Mouse (Mus musculus): ENCODE measurements at regions not wholly inside any gene's neighbourhood (a gene's known extent, or its start where the extent isn't known, plus 50 kb on each side); places are given as distances from the start of the nearest gene placed in this dataset.

- Histone ChIP-seq H3K4me3 (no peak overlapping the region), H3K4me2 (no peak overlapping the region), H3K4me1 (replicated peaks) (no peaks in the 10 kb centered on the region), H3K9me3 (replicated peaks) (no peaks in the 10 kb centered on the region), H3K9ac (no peak overlapping the region), H3K27ac (ENCODE audit: poor library complexity, severe bottlenecking) (no peak overlapping the region), H3K27me3 (replicated peaks) (no peaks in the 10 kb centered on the region), H3K36me3 (no peaks in the 10 kb centered on the region)
- no peak for ATAC-seq (ENCODE audit: insufficient number of reproducible peaks, low FRiP score)
Measured at GRCm38 (mm10) chr16:26235239-26235638, 129.7 kb upstream of the P3h2 start.

- no peak for ATAC-seq (ENCODE audit: insufficient number of reproducible peaks, low FRiP score)
- H3K4me1 ChIP-seq (replicated peaks) = no peaks in the 10 kb centered on the region
- no peaks in the 10 kb centered on the region for H3K9me3 ChIP-seq (replicated peaks)
- no peak overlapping the region for H3K4me3 ChIP-seq
- no peak overlapping the region for H3K4me2 ChIP-seq
- no peak overlapping the region for H3K9ac ChIP-seq
- WGBS = 9% methylated on average over 3 of the region's 3 CpGs
- no peaks in the 10 kb centered on the region for H3K27me3 ChIP-seq (replicated peaks)
- H3K36me3 ChIP-seq = no peaks in the 10 kb centered on the region
- no peak overlapping the region for H3K27ac ChIP-seq (ENCODE audit: poor library complexity, severe bottlenecking)
Measured at GRCm38 (mm10) chr16:26234113-26234512, 128.5 kb upstream of the P3h2 start.

DNA sequence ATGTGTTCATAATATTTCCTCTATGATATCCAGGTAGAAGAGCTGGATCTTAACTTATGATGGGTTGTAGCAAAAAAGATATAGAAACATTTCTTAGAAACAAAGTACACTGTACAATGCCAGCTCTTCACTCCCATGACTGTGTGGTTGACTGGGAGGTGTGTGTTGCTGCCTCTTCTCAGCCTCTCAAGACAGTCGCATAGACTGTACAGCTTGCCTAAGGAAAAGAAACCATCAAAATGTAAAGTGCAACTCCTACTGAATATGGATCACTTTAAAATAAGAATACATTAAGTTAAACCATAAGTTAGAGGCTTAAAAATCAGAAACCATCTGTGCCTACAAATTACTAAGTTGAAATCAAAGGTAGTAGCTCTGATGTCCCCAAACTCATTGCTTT is 125.5 kb upstream of the P3h2 start:
- no peak for ATAC-seq (ENCODE audit: insufficient number of reproducible peaks, low FRiP score)
- Histone ChIP-seq H3K4me3 (no peak overlapping the region), H3K27me3 (replicated peaks) (no peaks in the 10 kb centered on the region), H3K27ac (ENCODE audit: poor library complexity, severe bottlenecking) (no peak overlapping the region), H3K9me3 (replicated peaks) (no peaks in the 10 kb centered on the region), H3K4me1 (replicated peaks) (no peaks in the 10 kb centered on the region), H3K36me3 (no peaks in the 10 kb centered on the region), H3K9ac (no peak overlapping the region), H3K4me2 (no peak overlapping the region)
- 71% methylated on average over 1 of the region's 1 CpGs for WGBS

DNA sequence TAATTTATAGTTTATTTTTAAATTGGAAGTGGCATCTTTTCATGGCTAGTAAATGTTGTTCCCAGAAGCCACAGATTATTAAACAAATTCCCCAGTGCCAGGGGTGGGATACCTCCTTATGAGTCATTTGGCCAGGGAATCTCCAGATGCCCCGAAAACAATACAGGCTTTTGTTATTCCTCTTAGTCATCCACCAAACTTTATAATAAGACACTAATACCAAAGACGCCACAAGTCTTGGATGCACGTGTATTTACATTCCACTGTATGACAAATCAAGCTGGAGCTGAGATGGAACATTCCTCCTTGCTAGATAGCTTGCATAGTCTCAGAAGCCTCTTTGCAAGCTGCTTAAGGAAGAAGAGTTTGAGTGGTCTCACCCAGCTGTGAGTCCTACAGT is 105.8 kb upstream of the P3h2 start:
- H3K4me2 ChIP-seq = no peak overlapping the region
- H3K9ac ChIP-seq = no peak overlapping the region
- H3K9me3 ChIP-seq (replicated peaks) = no peaks in the 10 kb centered on the region
- 0 out of 2 replicates have a peak, but pooled peaks cover 3% of the 10 kb centered on the region for H3K4me1 ChIP-seq (replicated peaks)
- no peak for ATAC-seq (ENCODE audit: insufficient number of reproducible peaks, low FRiP score)
- no peaks in the 10 kb centered on the region for H3K27me3 ChIP-seq (replicated peaks)
- no peak overlapping the region for H3K4me3 ChIP-seq
- no peak overlapping the region for H3K27ac ChIP-seq (ENCODE audit: poor library complexity, severe bottlenecking)
- 61% methylated on average over 3 of the region's 3 CpGs for WGBS
- H3K36me3 ChIP-seq = no peaks in the 10 kb centered on the region

DNA sequence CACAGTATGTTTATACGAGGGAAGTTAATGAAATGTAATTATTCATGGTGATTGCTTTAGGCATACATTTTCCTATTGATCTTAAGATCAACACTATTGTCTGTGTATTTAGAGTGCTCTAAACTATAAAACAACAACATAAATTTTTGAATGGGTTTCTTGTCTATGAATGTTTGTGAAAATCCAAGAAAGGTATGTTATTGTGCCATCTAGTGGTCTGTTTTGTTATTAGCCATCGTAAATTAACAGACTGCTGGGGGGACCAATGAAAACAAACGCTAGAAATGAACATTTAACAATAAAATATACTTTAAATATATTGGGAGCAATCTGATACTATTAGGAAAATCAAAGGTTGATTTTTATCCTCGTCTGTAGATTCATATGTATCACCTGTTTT is 93.5 kb upstream of the P3h2 start:
- 21% methylated on average over 4 of the region's 4 CpGs for WGBS
- Histone ChIP-seq H3K4me1 (replicated peaks) (peaks cover 4% of the 10 kb centered on the region), H3K27me3 (replicated peaks) (no peaks in the 10 kb centered on the region), H3K9me3 (replicated peaks) (no peaks in the 10 kb centered on the region), H3K4me3 (no peak overlapping the region), H3K9ac (no peak overlapping the region), H3K27ac (ENCODE audit: poor library complexity, severe bottlenecking) (no peak overlapping the region), H3K4me2 (no peak overlapping the region), H3K36me3 (no peaks in the 10 kb centered on the region)
- no peak for ATAC-seq (ENCODE audit: insufficient number of reproducible peaks, low FRiP score)

DNA sequence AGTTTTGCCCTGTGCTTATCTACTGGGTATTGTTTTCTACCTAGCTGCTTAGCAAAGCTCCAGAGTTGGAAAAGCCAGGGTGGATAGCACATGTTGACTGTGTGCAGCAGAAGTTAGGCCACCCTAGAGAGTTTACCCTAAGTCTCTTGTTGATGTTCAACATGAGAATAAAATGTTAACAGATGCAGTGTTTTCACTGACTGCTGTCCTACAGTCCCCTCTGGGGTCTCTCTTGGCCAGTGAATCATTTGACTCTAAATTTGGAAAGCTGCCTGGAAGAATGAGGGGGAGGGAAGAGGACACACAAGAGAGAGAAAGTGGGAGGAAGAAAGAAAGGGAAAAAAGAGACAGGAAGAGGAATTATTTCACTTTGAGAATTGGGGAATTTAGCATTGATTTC is 90.8 kb upstream of the P3h2 start:
- Histone ChIP-seq H3K27me3 (replicated peaks) (no peaks in the 10 kb centered on the region), H3K36me3 (no peaks in the 10 kb centered on the region), H3K27ac (ENCODE audit: poor library complexity, severe bottlenecking) (peak overlapping the region; percentile 27; the same call in 1 of the 2 replicates), H3K4me2 (no peak overlapping the region), H3K4me1 (replicated peaks) (peaks cover 4% of the 10 kb centered on the region), H3K9me3 (replicated peaks) (no peaks in the 10 kb centered on the region; the same call in 1 of the 2 replicates), H3K9ac (no peak overlapping the region), H3K4me3 (no peak overlapping the region)
- ATAC-seq (ENCODE audit: insufficient number of reproducible peaks, low FRiP score) = no peak

- Histone ChIP-seq H3K9me3 (replicated peaks) (no peaks in the 10 kb centered on the region), H3K27me3 (replicated peaks) (no peaks in the 10 kb centered on the region), H3K4me2 (peak overlapping the region; percentile 18; the same call in 1 of the 2 replicates), H3K9ac (no peak overlapping the region), H3K4me1 (replicated peaks) (peaks cover 26% of the 10 kb centered on the region), H3K4me3 (no peak overlapping the region), H3K36me3 (no peaks in the 10 kb centered on the region), H3K27ac (ENCODE audit: poor library complexity, severe bottlenecking) (peak overlapping the region; percentile 93)
- WGBS = 24% methylated on average over 8 of the region's 8 CpGs
- ATAC-seq (ENCODE audit: insufficient number of reproducible peaks, low FRiP score) = peak; percentile 86
Measured at GRCm38 (mm10) chr16:26185288-26186281, 80.0 kb upstream of the P3h2 start.

GRCm38 (mm10) chr16:26184647-26185262 is 79.2 kb upstream of the P3h2 start:
- H3K9ac ChIP-seq = no peak overlapping the region

DNA sequence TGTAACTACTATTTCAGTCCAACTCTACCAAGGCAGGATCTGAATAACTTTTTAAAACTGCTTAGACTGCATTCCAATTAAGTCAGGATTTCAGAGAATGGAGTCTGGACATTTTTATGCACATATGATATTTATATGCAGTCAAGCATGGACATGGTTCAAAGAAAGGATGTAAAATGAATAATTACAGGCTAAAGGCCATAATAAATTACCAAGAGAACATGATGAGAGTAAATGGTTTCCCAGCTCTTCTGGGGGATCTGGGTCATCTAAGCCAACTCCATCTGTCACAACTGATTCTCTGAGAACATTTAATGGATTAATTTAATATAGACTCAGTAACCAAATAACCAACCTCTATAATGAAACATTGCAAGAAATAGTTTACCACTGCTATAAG is 77.9 kb upstream of the P3h2 start:
- Histone ChIP-seq H3K9me3 (replicated peaks) (no peaks in the 10 kb centered on the region), H3K4me3 (no peak overlapping the region), H3K4me2 (no peak overlapping the region), H3K36me3 (no peaks in the 10 kb centered on the region), H3K9ac (no peak overlapping the region), H3K27me3 (replicated peaks) (no peaks in the 10 kb centered on the region), H3K4me1 (replicated peaks) (peaks cover 26% of the 10 kb centered on the region), H3K27ac (ENCODE audit: poor library complexity, severe bottlenecking) (no peak overlapping the region)
- ATAC-seq (ENCODE audit: insufficient number of reproducible peaks, low FRiP score) = no peak

More at GRCm38 (mm10) chr16:26184647-26185262, 79.2 kb upstream of the P3h2 start:
- no peak overlapping the region for H3K4me2 ChIP-seq
- peak; percentile 81 for ATAC-seq (ENCODE audit: insufficient number of reproducible peaks, low FRiP score)
- no peaks in the 10 kb centered on the region for H3K36me3 ChIP-seq
- H3K27me3 ChIP-seq (replicated peaks) = no peaks in the 10 kb centered on the region
- no peak overlapping the region for H3K4me3 ChIP-seq
- WGBS = 28% methylated on average over 6 of the region's 6 CpGs
- no peaks in the 10 kb centered on the region for H3K9me3 ChIP-seq (replicated peaks)
- peak overlapping the region; percentile 82 for H3K27ac ChIP-seq (ENCODE audit: poor library complexity, severe bottlenecking)
- peaks cover 26% of the 10 kb centered on the region for H3K4me1 ChIP-seq (replicated peaks)

DNA sequence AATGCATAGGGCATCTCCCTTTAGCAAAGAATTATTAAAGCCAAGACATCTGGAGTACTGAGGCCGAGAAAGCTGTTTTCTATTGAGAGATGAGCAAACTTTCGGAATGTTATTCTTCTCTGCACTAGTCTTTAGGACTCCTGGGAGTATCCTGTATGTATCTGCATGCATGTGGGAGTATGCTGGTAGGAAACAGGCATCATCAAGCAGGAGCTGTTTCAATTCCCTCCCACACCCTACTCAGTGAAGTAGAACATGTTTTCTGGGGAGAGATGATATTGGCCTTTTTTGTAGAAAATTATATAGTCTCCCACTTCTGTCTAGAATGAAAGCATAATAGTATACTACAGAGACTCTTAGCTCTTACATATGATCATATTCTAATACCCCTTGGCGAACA is 76.1 kb upstream of the P3h2 start:
- no peak for ATAC-seq (ENCODE audit: insufficient number of reproducible peaks, low FRiP score)
- Histone ChIP-seq H3K9me3 (replicated peaks) (no peaks in the 10 kb centered on the region), H3K4me2 (no peak overlapping the region), H3K4me3 (no peak overlapping the region), H3K27me3 (replicated peaks) (no peaks in the 10 kb centered on the region), H3K4me1 (replicated peaks) (peaks cover 19% of the 10 kb centered on the region), H3K36me3 (no peaks in the 10 kb centered on the region), H3K9ac (no peak overlapping the region), H3K27ac (ENCODE audit: poor library complexity, severe bottlenecking) (no peak overlapping the region)
- WGBS = 79% methylated on average over 3 of the region's 3 CpGs

DNA sequence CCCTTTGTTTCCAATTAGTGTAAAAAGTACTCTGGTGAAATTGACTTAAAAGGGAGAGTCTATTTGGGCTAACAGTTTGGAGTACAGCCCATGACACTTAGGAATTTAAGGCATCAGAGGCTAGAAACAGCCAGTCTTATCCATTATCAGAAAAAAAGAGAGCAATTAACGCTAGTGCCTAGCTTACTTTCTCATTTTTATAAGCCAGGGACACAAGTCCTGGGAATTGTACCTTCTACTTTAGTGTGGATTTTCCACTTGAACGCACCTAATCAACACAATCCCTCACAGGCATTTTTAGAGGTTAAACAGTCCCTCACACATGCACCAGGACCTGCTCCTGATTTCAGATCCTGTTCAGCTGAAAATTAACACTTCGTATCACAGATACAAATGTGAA is 65.9 kb upstream of the P3h2 start:
- 28% methylated on average over 3 of the region's 3 CpGs for WGBS
- Histone ChIP-seq H3K27ac (ENCODE audit: poor library complexity, severe bottlenecking) (no peak overlapping the region), H3K4me3 (no peak overlapping the region), H3K36me3 (no peaks in the 10 kb centered on the region), H3K4me2 (no peak overlapping the region), H3K9me3 (replicated peaks) (no peaks in the 10 kb centered on the region), H3K27me3 (replicated peaks) (no peaks in the 10 kb centered on the region), H3K9ac (no peak overlapping the region), H3K4me1 (replicated peaks) (0 out of 2 replicates have a peak, but pooled peaks cover 3% of the 10 kb centered on the region)
- ATAC-seq (ENCODE audit: insufficient number of reproducible peaks, low FRiP score) = no peak

Measured in heart, embryonic 12.5 days (tissue).